Mouse (Mus musculus) embryonic facial prominence, embryonic 10.5 days (tissue): ENCODE results near the gene Zc3h15. TPM values are rescaled to one million over a fixed set of nuclear protein-coding genes. Genes with fewer than 3 reads are reported as not detected.

Experiments
- DNase-seq: peaks from one replicate; pipeline ENCODE4 v3.0.0-alpha.2; 2017; ENCODE audit warnings: low spot score
- H3K27ac ChIP-seq: fragments of 300-500 bp; sonication (generic); replicated peaks from 2 replicates; pipeline ENCODE4 v1.5.1; 2016; ENCODE audit warnings: mild to moderate bottlenecking
- H3K27me3 ChIP-seq: fragments of 300-500 bp; sonication (generic); replicated peaks from 2 replicates; pipeline ENCODE4 v1.6.1; 2016; ENCODE audit warnings: low read depth, mild to moderate bottlenecking; ENCODE audit not compliant: poor library complexity, severe bottlenecking
- H3K36me3 ChIP-seq: fragments of 300-500 bp; sonication (generic); replicated peaks from 2 replicates; pipeline ENCODE4 v1.6.1; 2016; ENCODE audit warnings: mild to moderate bottlenecking, moderate library complexity
- H3K4me1 ChIP-seq: fragments of 300-500 bp; sonication (generic); 2 replicates; pipeline ENCODE4 v1.6.1; 2016
- H3K4me3 ChIP-seq: fragments of 300-500 bp; sonication (generic); 2 replicates; pipeline ENCODE4 v1.5.1; 2016; ENCODE audit warnings: mild to moderate bottlenecking, moderate library complexity
- H3K9me3 ChIP-seq: fragments of 300-500 bp; sonication (generic); 2 replicates; pipeline ENCODE4 v1.6.1; 2016; ENCODE audit warnings: mild to moderate bottlenecking
- WGBS: fragments of 180-500 bp; shearing (Covaris S2); methylation state at CpG from one replicate; pipeline ENCODE4 v1.1.7; 2016; 5-methylcytosine and 5-hydroxymethylcytosine counted together
- polyA plus RNA-seq: library from polyadenylated mRNA; unstranded; fragments of >200 nt; fragmentation: Nextera tagmentation; extraction: Ambion mirVana; gene quantifications from 2 replicates; pipeline ENCODE4 v1.2.1, GENCODE M21; 2016

Gene Zc3h15
- 130 and 144 TPM in 2 replicates for polyA plus RNA-seq

GRCm38 (mm10) chr2:83644276-83645252 lies at the start of gene Zc3h15:
Gene Zc3h15 (plus strand): TSS chr2:83644435.
- peaks cover 29% of the 10 kb centered on the region for H3K4me1 ChIP-seq
- H3K36me3 ChIP-seq: no peaks in the 10 kb centered on the region
- peak within 1 kb of the TSS; percentile 97 for H3K4me3 ChIP-seq
- H3K27ac ChIP-seq: peak within 1 kb of the TSS; percentile 98
- no peaks in the 10 kb centered on the region for H3K9me3 ChIP-seq
- no peaks in the 10 kb centered on the region for H3K27me3 ChIP-seq
- peak; percentile 96 for DNase-seq
- WGBS: under 1% methylated on average over 97 of the region's 100 CpGs

- no peaks in the 10 kb centered on the region for H3K36me3 ChIP-seq
- H3K27ac ChIP-seq: no peak overlapping the region
- H3K4me1 ChIP-seq: no peaks in the 10 kb centered on the region; the same call in 1 of the 2 replicates
- WGBS: 90% methylated on average over 11 of the region's 11 CpGs
- no peaks in the 10 kb centered on the region for H3K9me3 ChIP-seq
- DNase-seq: no peak
- no peaks in the 10 kb centered on the region for H3K27me3 ChIP-seq
- no peak overlapping the region for H3K4me3 ChIP-seq
Measured at GRCm38 (mm10) chr2:83620558-83621367, 23.5 kb upstream of the Zc3h15 start.

- Histone ChIP-seq H3K36me3 (no peaks in the 10 kb centered on the region), H3K27ac (no peak overlapping the region), H3K4me3 (no peak overlapping the region), H3K4me1 (no peaks in the 10 kb centered on the region; the same call in 1 of the 2 replicates), H3K27me3 (no peaks in the 10 kb centered on the region), H3K9me3 (no peaks in the 10 kb centered on the region)
- DNase-seq: no peak
- 87% methylated on average over 4 of the region's 4 CpGs for WGBS
Measured at GRCm38 (mm10) chr2:83621511-83621910, 22.7 kb upstream of the Zc3h15 start.

- no peak overlapping the region for H3K27ac ChIP-seq
- DNase-seq: no peak
- 56% methylated on average over 11 of the region's 11 CpGs for WGBS
Measured at GRCm38 (mm10) chr2:83622792-83623191, 21.4 kb upstream of the Zc3h15 start.

GRCm38 (mm10) chr2:83624045-83624444 lies 20.2 kb upstream of the Zc3h15 start:
- H3K4me1 ChIP-seq: no peaks in the 10 kb centered on the region; the same call in 1 of the 2 replicates
- no peaks in the 10 kb centered on the region for H3K27me3 ChIP-seq
- no peaks in the 10 kb centered on the region for H3K36me3 ChIP-seq
- no peaks in the 10 kb centered on the region for H3K9me3 ChIP-seq
- DNase-seq: no peak
- H3K27ac ChIP-seq: no peak overlapping the region
- WGBS: 74% methylated on average over 4 of the region's 4 CpGs
- H3K4me3 ChIP-seq: no peak overlapping the region

More at GRCm38 (mm10) chr2:83622792-83623191, 21.4 kb upstream of the Zc3h15 start:
- no peaks in the 10 kb centered on the region for H3K9me3 ChIP-seq
- no peaks in the 10 kb centered on the region for H3K27me3 ChIP-seq
- no peaks in the 10 kb centered on the region for H3K36me3 ChIP-seq
- H3K4me3 ChIP-seq: no peak overlapping the region
- no peaks in the 10 kb centered on the region; the same call in 1 of the 2 replicates for H3K4me1 ChIP-seq

- 30% methylated on average over 10 of the region's 10 CpGs for WGBS
- no peak overlapping the region for H3K27ac ChIP-seq
- no peak overlapping the region for H3K4me3 ChIP-seq
- H3K36me3 ChIP-seq: no peaks in the 10 kb centered on the region
- 0 out of 2 replicates have a peak, but pooled peaks cover 3% of the 10 kb centered on the region for H3K4me1 ChIP-seq
- no peaks in the 10 kb centered on the region for H3K27me3 ChIP-seq
- no peaks in the 10 kb centered on the region for H3K9me3 ChIP-seq
- DNase-seq: peak; percentile 86
Measured at GRCm38 (mm10) chr2:83625226-83626108, 18.8 kb upstream of the Zc3h15 start.

- no peak overlapping the region for H3K27ac ChIP-seq
- no peak overlapping the region for H3K4me3 ChIP-seq
- no peaks in the 10 kb centered on the region for H3K36me3 ChIP-seq
- H3K9me3 ChIP-seq: no peaks in the 10 kb centered on the region
- H3K4me1 ChIP-seq: 0 out of 2 replicates have a peak, but pooled peaks cover 3% of the 10 kb centered on the region
- no peaks in the 10 kb centered on the region for H3K27me3 ChIP-seq
- DNase-seq: no peak
- WGBS: 83% methylated on average over 9 of the region's 9 CpGs
Measured at GRCm38 (mm10) chr2:83626881-83627280, 17.4 kb upstream of the Zc3h15 start.

- H3K27me3 ChIP-seq: no peaks in the 10 kb centered on the region
- H3K9me3 ChIP-seq: no peaks in the 10 kb centered on the region
- WGBS: 82% methylated on average over 9 of the region's 9 CpGs
- H3K36me3 ChIP-seq: no peaks in the 10 kb centered on the region
- H3K4me1 ChIP-seq: 0 out of 2 replicates have a peak, but pooled peaks cover 3% of the 10 kb centered on the region
- H3K27ac ChIP-seq: no peak overlapping the region
- DNase-seq: no peak
- no peak overlapping the region for H3K4me3 ChIP-seq
Measured at GRCm38 (mm10) chr2:83627495-83627894, 16.7 kb upstream of the Zc3h15 start.

- Histone ChIP-seq H3K4me1 (0 out of 2 replicates have a peak, but pooled peaks cover 3% of the 10 kb centered on the region), H3K4me3 (no peak overlapping the region), H3K27ac (no peak overlapping the region), H3K27me3 (no peaks in the 10 kb centered on the region), H3K9me3 (no peaks in the 10 kb centered on the region), H3K36me3 (no peaks in the 10 kb centered on the region)
- WGBS: 90% methylated on average over 6 of the region's 6 CpGs
- no peak for DNase-seq
Measured at GRCm38 (mm10) chr2:83627932-83628331, 16.3 kb upstream of the Zc3h15 start.

- no peaks in the 10 kb centered on the region for H3K36me3 ChIP-seq
- no peak for DNase-seq
- WGBS: 98% methylated on average over 1 of the region's 1 CpGs
- H3K27me3 ChIP-seq: no peaks in the 10 kb centered on the region
- H3K4me3 ChIP-seq: no peak overlapping the region
- H3K9me3 ChIP-seq: no peaks in the 10 kb centered on the region
- H3K27ac ChIP-seq: no peak overlapping the region
- peaks cover 15% of the 10 kb centered on the region for H3K4me1 ChIP-seq
Measured at GRCm38 (mm10) chr2:83641993-83642392, 2.2 kb upstream of the Zc3h15 start.

- Histone ChIP-seq H3K9me3 (no peaks in the 10 kb centered on the region), H3K36me3 (peaks cover 19% of the 10 kb centered on the region), H3K27ac (no peak overlapping the region), H3K4me1 (peaks cover 29% of the 10 kb centered on the region), H3K27me3 (no peaks in the 10 kb centered on the region), H3K4me3 (no peak overlapping the region)
- no peak for DNase-seq
- 91% methylated on average over 9 of the region's 9 CpGs for WGBS
Measured at GRCm38 (mm10) chr2:83648916-83649315, 4.7 kb downstream of the Zc3h15 start.
